Mouse (Mus musculus) left cerebral cortex, adult 8-10 months (tissue): ENCODE data around the gene Hormad2. TPM values are rescaled to one million over a fixed set of nuclear protein-coding genes. Genes with fewer than 3 reads are reported as not detected.

ENCODE experiments used
- DNase-seq, 2 experiments: peaks; one replicate each; pipeline ENCODE4 v3.0.0; 2022; ENCODE audit warnings: low spot score in 2 of 2
- total RNA-seq, 4 experiments: library from RNA; stranded (reverse); gene quantifications; 2 replicates each; pipeline ENCODE4 v1.2.4; 2022

The Hormad2 gene
- under 1 TPM in 1 of 4 experiments, not detected in 3; 0.23 TPM for total RNA-seq

- no peak for DNase-seq
These were observed at the start of gene Hormad2 for GRCm38 (mm10) chr11:4440978-4441377. Gene Hormad2, minus strand, starts transcription at chr11:4441105.

GRCm38 (mm10) chr11:4489207-4489606, 48.3 kb upstream of the Hormad2 start:
- no peak for DNase-seq

DNA sequence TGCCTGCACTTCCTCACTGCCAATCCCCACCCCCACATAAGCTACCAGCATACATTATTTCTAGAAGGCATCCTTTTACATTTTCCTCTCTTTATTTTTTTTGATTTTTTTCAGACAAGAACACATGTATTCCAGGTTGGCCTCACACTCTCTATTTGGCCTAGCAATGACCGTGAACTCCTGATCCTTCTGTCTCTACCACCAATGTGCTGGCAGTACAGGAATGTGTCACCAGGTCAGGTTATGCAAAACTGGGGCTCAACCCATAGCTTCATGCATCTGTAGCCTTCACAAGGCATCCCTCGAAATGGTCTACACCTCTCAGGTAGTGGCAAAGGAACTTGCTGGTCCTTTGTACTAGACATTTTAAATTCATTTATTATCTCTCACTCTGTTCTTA, 47.9 kb upstream of the Hormad2 start:
- DNase-seq: no peak

GRCm38 (mm10) chr11:4488367-4488766, 47.5 kb upstream of the Hormad2 start:
- DNase-seq: no peak

DNA sequence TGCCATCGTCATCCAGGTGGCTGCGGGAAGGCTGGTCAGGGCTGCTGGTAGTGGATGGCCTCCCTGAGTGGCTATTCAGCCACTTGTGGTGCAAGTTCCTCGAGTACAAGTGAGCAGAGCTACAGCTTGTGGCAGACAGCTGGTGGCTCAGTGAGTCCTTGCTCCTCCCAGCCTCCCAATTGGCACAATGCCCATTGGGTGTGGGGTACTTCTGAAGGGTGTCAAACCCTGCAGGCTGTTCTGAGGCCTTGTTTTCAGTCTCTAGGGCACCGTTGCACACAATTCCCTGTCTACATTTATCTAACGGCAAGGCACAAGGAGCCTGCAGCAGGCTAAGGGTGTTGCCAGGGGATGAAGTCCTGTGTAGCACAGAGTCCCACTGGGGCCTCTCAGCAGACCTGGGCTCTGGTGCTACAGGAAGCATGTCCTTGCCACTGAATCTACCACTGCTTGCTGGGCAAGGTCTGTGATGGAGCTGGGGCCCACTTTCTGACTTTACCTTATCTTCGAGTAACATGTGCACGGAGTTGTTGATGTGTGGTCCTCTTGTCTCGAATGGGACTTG, 46.6 kb upstream of the Hormad2 start:
- DNase-seq: no peak

GRCm38 (mm10) chr11:4484541-4484940, 43.6 kb upstream of the Hormad2 start:
- DNase-seq: no peak

GRCm38 (mm10) chr11:4482641-4483040, 41.7 kb upstream of the Hormad2 start:
- DNase-seq: no peak

DNA sequence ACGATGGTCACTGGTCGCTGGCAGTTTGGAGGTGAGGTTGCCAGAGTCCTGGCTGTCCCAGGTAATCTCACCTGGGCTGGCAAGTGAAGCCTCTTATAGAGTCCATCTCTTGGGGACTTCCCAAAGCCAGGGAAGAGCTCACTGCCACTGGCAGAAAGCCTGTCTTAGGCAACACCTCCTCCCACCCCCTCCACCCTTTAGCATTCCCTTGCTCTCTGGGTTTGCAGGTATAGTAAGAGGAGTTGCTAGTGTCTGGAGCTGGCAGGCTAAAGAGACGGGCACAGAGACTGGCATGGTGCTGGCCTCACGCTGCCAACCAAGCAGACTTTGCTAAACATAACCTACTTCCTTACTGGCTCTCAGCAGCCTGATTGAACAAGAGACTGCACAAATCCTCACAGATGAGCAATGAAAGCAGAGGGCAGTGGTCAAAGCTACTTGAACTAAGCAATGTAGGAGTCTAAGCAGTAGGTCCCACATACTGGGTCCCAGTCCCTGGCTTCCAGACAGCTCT, 35.3 kb upstream of the Hormad2 start:
- DNase-seq: no peak

GRCm38 (mm10) chr11:4472464-4473179, 31.7 kb upstream of the Hormad2 start:
- DNase-seq: no peak

DNA sequence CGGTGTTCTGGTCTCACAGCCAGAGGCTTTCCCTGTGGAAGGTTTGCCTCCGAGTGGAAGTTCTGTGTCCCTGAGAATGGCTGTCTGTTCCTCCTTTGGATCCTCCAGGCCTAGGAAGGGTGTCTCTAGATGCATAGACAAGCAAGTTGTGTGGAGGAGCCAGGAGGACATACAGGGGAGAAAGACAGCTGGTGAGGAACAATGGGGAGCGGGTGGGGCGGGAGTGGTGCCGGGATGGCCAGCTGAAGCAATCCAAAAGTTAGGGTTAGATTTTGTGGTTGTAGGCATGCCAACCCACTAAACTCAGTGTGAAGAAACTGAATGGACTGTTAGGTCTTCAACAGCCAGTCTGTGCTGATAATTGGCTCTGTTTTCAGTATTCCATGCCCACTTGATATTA, 30.8 kb upstream of the Hormad2 start:
- DNase-seq: no peak

GRCm38 (mm10) chr11:4471251-4471650, 30.3 kb upstream of the Hormad2 start:
- no peak for DNase-seq

- no peak for DNase-seq
These were observed 28.2 kb upstream of the Hormad2 start for GRCm38 (mm10) chr11:4469091-4469490.

DNA sequence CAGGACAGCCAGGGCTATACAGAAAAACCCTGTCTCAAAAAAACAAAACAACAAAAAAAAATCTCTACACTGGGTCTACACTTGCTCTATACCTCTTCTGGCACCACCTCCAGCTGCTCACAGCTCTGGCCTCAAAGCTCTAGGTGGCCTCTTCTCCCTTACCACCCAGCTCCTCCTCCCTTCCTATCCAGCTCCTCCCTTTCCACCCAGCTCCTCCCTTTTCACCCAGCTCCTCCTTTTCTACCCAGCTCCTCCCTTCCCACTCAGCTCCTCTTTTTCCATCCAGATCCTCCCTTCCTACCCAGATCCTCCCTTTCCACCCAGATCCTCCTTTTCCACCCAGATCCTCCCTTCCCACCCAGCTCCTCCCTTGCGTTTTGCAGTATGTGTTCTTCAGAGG, 26.5 kb upstream of the Hormad2 start:
- no peak for DNase-seq

- DNase-seq: no peak
These were observed 25.3 kb upstream of the Hormad2 start for GRCm38 (mm10) chr11:4466191-4466590.

DNA sequence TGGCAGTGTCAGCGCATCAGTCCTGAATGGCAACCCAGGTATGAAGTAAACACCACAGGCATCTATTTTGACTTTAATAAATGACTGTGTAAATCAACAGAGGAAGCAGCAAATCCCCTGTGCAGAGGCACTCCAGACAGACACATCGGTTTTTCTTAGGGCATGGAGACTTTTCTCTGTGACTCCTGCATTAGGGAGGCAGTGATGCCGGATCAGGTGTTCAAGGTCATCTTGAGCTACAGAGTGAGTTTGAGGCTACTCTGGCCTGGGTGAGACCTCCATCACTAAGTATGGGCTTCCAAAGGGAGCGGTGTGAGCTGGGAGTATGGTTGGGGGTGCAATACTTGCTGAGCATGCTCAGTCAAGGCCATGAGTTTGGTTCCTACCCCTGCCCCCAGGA, 23.7 kb upstream of the Hormad2 start:
- DNase-seq: no peak

GRCm38 (mm10) chr11:4464186-4464585, 23.3 kb upstream of the Hormad2 start:
- DNase-seq: no peak

GRCm38 (mm10) chr11:4462868-4463267, 22.0 kb upstream of the Hormad2 start:
- DNase-seq: no peak

DNA sequence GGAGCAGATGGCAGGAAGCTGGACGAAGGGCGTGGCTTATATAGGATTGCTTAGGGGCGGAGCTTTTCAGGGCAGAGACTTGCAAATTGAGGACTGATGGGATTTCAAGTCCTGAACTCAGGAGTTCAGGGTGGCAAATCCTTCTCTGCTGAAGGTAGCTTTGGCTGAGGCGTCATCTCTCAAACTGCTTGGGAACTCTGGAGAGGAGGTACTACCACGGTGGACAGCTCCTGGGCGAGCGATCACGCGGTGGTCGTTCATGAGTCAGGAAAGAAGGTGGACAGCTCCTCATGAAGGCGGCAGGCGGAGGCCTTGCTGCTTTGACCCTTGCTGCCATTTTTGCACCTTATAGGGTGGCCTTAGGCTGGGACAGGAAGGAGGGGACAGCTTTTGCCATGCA, 20.2 kb upstream of the Hormad2 start:
- no peak for DNase-seq

- no peak for DNase-seq
These were observed 19.7 kb upstream of the Hormad2 start for GRCm38 (mm10) chr11:4460615-4461014.

DNA sequence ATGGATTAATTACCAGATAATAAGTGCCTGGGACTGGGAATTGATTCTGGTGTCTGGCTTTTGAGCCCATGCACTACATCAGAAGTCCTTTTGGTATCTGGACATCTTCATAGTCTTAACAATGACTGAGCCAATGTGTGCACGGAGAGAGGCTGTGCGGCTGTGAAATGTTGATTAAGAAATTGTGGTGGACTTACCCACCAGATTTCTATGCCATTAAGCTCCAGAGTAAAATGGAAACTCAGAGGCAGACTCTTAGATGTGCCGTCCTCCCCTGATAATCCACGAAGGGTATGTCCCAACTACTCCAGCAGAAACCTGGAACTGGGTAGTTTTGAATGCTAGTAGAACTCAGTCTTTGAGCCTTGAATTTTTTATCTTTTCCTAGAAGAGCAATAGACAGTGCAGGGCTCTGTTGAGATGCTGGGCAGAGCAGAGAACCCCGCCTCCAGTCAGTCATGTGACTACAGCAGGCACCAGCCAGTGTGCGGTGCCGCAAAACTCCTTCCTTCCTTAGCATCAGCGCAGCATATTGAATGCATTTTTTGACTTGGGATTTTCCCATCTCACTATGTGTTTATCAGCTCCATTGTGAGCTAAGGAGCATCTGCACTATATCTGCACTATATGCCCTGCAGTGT, 14.1 kb upstream of the Hormad2 start:
- no peak for DNase-seq

GRCm38 (mm10) chr11:4452467-4453184, 11.7 kb upstream of the Hormad2 start:
- no peak for DNase-seq

DNA sequence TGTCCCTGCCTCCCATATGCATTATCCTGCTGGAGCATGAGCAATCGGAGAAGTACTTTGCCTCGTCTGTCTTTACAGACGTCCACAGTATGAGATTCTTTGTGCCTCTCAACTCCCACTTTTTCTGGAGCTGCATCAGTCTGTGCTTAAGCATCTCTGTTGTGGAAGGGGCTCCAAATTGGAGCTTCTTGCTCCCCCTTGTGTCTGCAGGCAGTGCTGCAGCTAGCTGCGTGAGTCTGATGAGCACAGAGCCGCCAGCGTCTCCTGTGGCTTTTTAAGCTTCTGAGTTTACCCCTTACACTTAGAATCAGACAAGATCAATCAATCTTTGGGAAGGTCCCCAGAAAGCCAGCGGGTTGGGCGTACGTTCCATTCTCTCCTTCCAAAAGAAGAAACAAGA, 10.2 kb upstream of the Hormad2 start:
- peak in 1 of 2 experiments; percentile 12 for DNase-seq
